Mouse (Mus musculus) fibroblast of lung, adult 2 months (primary cell): ENCODE results near the gene Podxl.
A peak's percentile ranks its signal among the peaks of the same experiment; 100 is the strongest.

ENCODE experiments used
- DNase-seq: peaks from one replicate; pipeline ENCODE4 v3.0.0-alpha.2; 2011; ENCODE audit warnings: low read depth

The Podxl gene

GRCm38 (mm10) chr6:31563235-31564181 is at the start of gene Podxl:
Gene Podxl (minus strand): TSS chr6:31563981.
- DNase-seq, result no peak

GRCm38 (mm10) chr6:31612560-31613270 is 48.9 kb upstream of the Podxl start:
- DNase-seq, result no peak

- no peak for DNase-seq
Observed at GRCm38 (mm10) chr6:31606429-31606828, 42.6 kb upstream of the Podxl start.

GRCm38 (mm10) chr6:31604629-31605265 is 41.0 kb upstream of the Podxl start:
- no peak for DNase-seq

- DNase-seq, result no peak
Observed at GRCm38 (mm10) chr6:31602489-31602888, 38.7 kb upstream of the Podxl start.

GRCm38 (mm10) chr6:31601131-31601530 is 37.4 kb upstream of the Podxl start:
- DNase-seq, result peak; percentile 13

GRCm38 (mm10) chr6:31599863-31600262 is 36.1 kb upstream of the Podxl start:
- DNase-seq, result no peak

GRCm38 (mm10) chr6:31598349-31598911 is 34.6 kb upstream of the Podxl start:
- no peak for DNase-seq

- no peak for DNase-seq
Observed at GRCm38 (mm10) chr6:31597136-31597460, 33.3 kb upstream of the Podxl start.

GRCm38 (mm10) chr6:31596346-31597135 is 32.8 kb upstream of the Podxl start:
- peak; percentile 9 for DNase-seq

GRCm38 (mm10) chr6:31592579-31593238 is 28.9 kb upstream of the Podxl start:
- no peak for DNase-seq

- no peak for DNase-seq
Observed at GRCm38 (mm10) chr6:31592128-31592527, 28.3 kb upstream of the Podxl start.

GRCm38 (mm10) chr6:31591676-31592075 is 27.9 kb upstream of the Podxl start:
- no peak for DNase-seq

- no peak for DNase-seq
Observed at GRCm38 (mm10) chr6:31590754-31591153, 27.0 kb upstream of the Podxl start.

GRCm38 (mm10) chr6:31589268-31589667 is 25.5 kb upstream of the Podxl start:
- no peak for DNase-seq

- DNase-seq, result no peak
Observed at GRCm38 (mm10) chr6:31587655-31588054, 23.9 kb upstream of the Podxl start.

- DNase-seq, result no peak
Observed at GRCm38 (mm10) chr6:31586127-31586526, 22.3 kb upstream of the Podxl start.

- DNase-seq, result no peak
Observed at GRCm38 (mm10) chr6:31576151-31576550, 12.4 kb upstream of the Podxl start.

GRCm38 (mm10) chr6:31575063-31575462 is 11.3 kb upstream of the Podxl start:
- DNase-seq, result no peak

GRCm38 (mm10) chr6:31571459-31571858 is 7.7 kb upstream of the Podxl start:
- no peak for DNase-seq

- DNase-seq, result no peak
Observed at GRCm38 (mm10) chr6:31568070-31568595, 4.4 kb upstream of the Podxl start.
